ENCODE assay signal across 11 mouse cellular contexts in the genomic region with DNA sequence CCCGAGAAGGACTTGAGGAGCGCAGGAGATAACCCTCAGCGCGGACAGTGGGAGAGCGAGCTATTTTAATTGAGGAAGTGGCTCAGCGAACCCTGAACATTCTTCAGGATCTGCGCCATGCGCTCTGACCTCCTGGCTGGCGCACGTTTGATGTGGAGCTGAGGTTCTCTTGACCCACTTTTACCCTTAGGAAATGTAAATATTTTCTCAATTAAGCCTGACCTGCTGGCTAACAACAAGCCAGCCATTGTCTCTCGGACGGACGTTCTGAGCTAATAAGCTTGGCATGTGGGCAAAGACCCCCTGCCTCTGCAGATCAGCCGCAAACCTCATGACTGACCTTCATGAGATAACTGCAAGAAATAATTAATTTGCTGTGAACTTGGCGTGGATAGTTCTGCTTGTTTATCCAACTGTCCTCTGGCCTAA. TPM values are rescaled to one million over a fixed set of nuclear protein-coding genes. Genes with fewer than 3 reads are reported as not detected.
A peak's percentile ranks its signal among the peaks of the same experiment; 100 is the strongest.
DNase-seq lines count a peak whose midpoint lies in the region; ATAC-seq lines count a peak whose summit lies in the region.
"Had no signal": no experiment of that assay in that cellular context is flagged by ENCODE, and none has a peak within 500 bp of the region (broad histone marks: within the 10 kb centered on the region; RNA-seq: fewer than 3 reads in every experiment).

No protein-coding gene starts in this region.

- WGBS in midbrain, embryonic 14.5 days, result 41% methylated on average over 15 of the region's 15 CpGs
- 26% methylated on average over 15 of the region's 15 CpGs for WGBS in midbrain, embryonic 16.5 days
- 21% methylated on average over 15 of the region's 15 CpGs for WGBS in forebrain, embryonic 16.5 days

- H3K4me1 ChIP-seq in midbrain, embryonic 14.5 days (ENCODE audit: control insufficient read depth, insufficient read depth, low read length), result peaks cover 4% of the 10 kb centered on the region; the same call in 1 of the 2 replicates
- peaks cover 4% of the 10 kb centered on the region; the same call in 1 of the 2 replicates for H3K4me1 ChIP-seq in midbrain, embryonic 16.5 days (ENCODE audit: control insufficient read depth, insufficient read depth, low read length)
- H3K4me1 ChIP-seq in forebrain, embryonic 16.5 days (replicated peaks; ENCODE audit: control insufficient read depth, insufficient read depth, low read length), result no peaks in the 10 kb centered on the region

- no peaks in the 10 kb centered on the region for H3K9me3 ChIP-seq in midbrain, embryonic 14.5 days (ENCODE audit: control insufficient read depth, low read length)
- no peaks in the 10 kb centered on the region for H3K9me3 ChIP-seq in midbrain, embryonic 16.5 days (replicated peaks; ENCODE audit: control insufficient read depth, low read length, poor library complexity, severe bottlenecking)
- H3K9me3 ChIP-seq in forebrain, embryonic 16.5 days (ENCODE audit: control insufficient read depth, low read length), result no peaks in the 10 kb centered on the region

- peak; percentile 10 for DNase-seq in adrenal gland, postnatal 14 days
- no peak for DNase-seq in adrenal gland, adult 2 months
- DNase-seq in midbrain, embryonic 14.5 days, result peak; percentile 20
- DNase-seq in kidney, postnatal 4 days, result peak; percentile 59 to 77
- DNase-seq in retina, postnatal 1 day, result peak; percentile 96
- DNase-seq in cerebellum, postnatal 36 days, result no peak
- DNase-seq: adrenal gland, postnatal 36 days; gastrocnemius, postnatal 36 days had no signal

- peak overlapping the region; percentile 21; the same call in 1 of the 2 replicates for H3K4me2 ChIP-seq in midbrain, embryonic 14.5 days (ENCODE audit: low read length)
- no peak overlapping the region for H3K4me2 ChIP-seq in midbrain, embryonic 16.5 days (ENCODE audit: low read length)
- no peak overlapping the region for H3K4me2 ChIP-seq in forebrain, embryonic 16.5 days (ENCODE audit: low read length)

- H3K9ac ChIP-seq in midbrain, embryonic 14.5 days (replicated peaks; ENCODE audit: low read length), result no peak overlapping the region
- H3K9ac ChIP-seq in midbrain, embryonic 16.5 days (ENCODE audit: low read depth, low read length), result no peak overlapping the region
- no peak overlapping the region for H3K9ac ChIP-seq in forebrain, embryonic 16.5 days (replicated peaks; ENCODE audit: low read depth, low read length)

- no peak for ATAC-seq in midbrain, embryonic 14.5 days (ENCODE audit: low FRiP score, low TSS enrichment)
- ATAC-seq in midbrain, embryonic 16.5 days, result no peak
- no peak for ATAC-seq in forebrain, embryonic 16.5 days

- H3K27me3 ChIP-seq in midbrain, embryonic 14.5 days (ENCODE audit: control insufficient read depth, insufficient read depth, low read length), result no peaks in the 10 kb centered on the region
- no peaks in the 10 kb centered on the region for H3K27me3 ChIP-seq in midbrain, embryonic 16.5 days (ENCODE audit: control insufficient read depth, insufficient read depth, low read depth, low read length)
- H3K27me3 ChIP-seq in forebrain, embryonic 16.5 days (replicated peaks; ENCODE audit: control insufficient read depth, insufficient read depth, low read length), result no peaks in the 10 kb centered on the region

- H3K4me3 ChIP-seq in midbrain, embryonic 14.5 days (replicated peaks; ENCODE audit: low read depth, low read length), result no peak overlapping the region
- no peak overlapping the region for H3K4me3 ChIP-seq in midbrain, embryonic 16.5 days (ENCODE audit: low read depth, low read length)
- H3K4me3 ChIP-seq in forebrain, embryonic 16.5 days (replicated peaks; ENCODE audit: low read length), result no peak overlapping the region
- H3K4me3 ChIP-seq: myocyte had no signal

- no peak overlapping the region for H3K27ac ChIP-seq in midbrain, embryonic 14.5 days (replicated peaks; ENCODE audit: low read depth, low read length)
- H3K27ac ChIP-seq in midbrain, embryonic 16.5 days (ENCODE audit: low read length), result no peak overlapping the region
- no peak overlapping the region for H3K27ac ChIP-seq in forebrain, embryonic 16.5 days (ENCODE audit: low read length)

- no peaks in the 10 kb centered on the region for H3K36me3 ChIP-seq in midbrain, embryonic 14.5 days (ENCODE audit: control insufficient read depth, insufficient read depth, low read length)
- H3K36me3 ChIP-seq in midbrain, embryonic 16.5 days (ENCODE audit: control insufficient read depth, insufficient read depth, low read length), result no peaks in the 10 kb centered on the region
- H3K36me3 ChIP-seq in forebrain, embryonic 16.5 days (ENCODE audit: control insufficient read depth, insufficient read depth), result no peaks in the 10 kb centered on the region

RNA-seq across cellular contexts. Expression of a gene that starts 27.4 kb away (rescaled TPM):
- total RNA-seq in adrenal gland, postnatal 14 days (2021), result 0.04 and 0.33 TPM in 2 replicates
- total RNA-seq in adrenal gland, adult 2 months (2021), result under 1 TPM; 0.06 to 0.17 TPM
- polyA plus RNA-seq in adrenal gland, adult 2 months (2012; rRNA removed), result not detected in 2 replicates
- 4.3 and 5.1 TPM in 2 replicates for polyA plus RNA-seq in midbrain, embryonic 14.5 days (2014; fragmentation: Nextera tagmentation; extraction: Ambion mirVana)
- polyA plus RNA-seq in midbrain, embryonic 16.5 days (2015; fragmentation: Nextera tagmentation; extraction: Ambion mirVana), result 3.9 and 4.8 TPM in 2 replicates
- 1.4 and 1.9 TPM in 2 replicates for polyA plus RNA-seq in forebrain, embryonic 16.5 days (2015; fragmentation: Nextera tagmentation; extraction: Ambion mirVana)

Comparison
In these comparisons a context has a peak if more than half of its experiments do, and no peak if none do; other contexts are left out.
1. DNase-seq: peak in adrenal gland, postnatal 14 days (single experiment), midbrain, embryonic 14.5 days (single experiment), kidney, postnatal 4 days (2 of 2) and retina, postnatal 1 day (single experiment); none in adrenal gland, adult 2 months (single experiment) and cerebellum, postnatal 36 days (0 of 2).